Comparison of ENCODE assay signal across 8 mouse cellular contexts in the genomic region with DNA sequence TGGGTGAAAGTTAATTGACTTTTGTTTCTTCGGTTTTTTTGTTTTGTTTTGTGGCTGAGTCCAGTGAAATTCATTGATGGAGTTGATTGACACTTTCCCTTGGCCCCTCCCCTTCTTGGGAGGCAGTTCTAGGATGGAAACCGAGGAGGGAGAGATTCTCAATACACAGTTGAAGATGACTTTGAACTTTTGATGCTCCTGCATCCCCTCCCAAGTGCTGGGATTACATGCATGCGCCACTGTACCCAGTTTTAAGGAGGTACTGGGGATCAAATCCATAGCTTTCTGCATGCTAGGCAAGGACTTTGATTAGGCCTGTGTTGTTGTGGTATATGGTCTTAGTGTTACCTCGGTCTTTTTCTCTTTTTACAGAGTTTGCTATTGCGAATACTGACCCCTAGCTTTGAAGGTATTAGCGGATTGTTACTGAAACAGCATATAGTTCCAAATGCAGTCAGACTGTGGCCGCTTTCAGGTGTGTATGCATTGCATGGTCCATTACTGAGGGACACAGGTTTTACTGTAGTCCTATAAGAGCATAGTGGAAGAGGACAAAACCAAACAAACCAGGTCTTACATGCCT. TPM values are rescaled to one million over a fixed set of nuclear protein-coding genes. Genes with fewer than 3 reads are reported as not detected.
DNase-seq lines count a peak whose midpoint lies in the region; ATAC-seq and TF ChIP-seq lines count a peak whose summit lies in the region.

No protein-coding gene starts in this region.

- TF ChIP-seq CTCF in CH12.LX (conservative IDR thresholded peaks at IDR 0.05 in 1 of 2, IDR thresholded peaks at IDR 0.05 in 1 of 2; ENCODE audit: low read depth in 2 of 2, low read length in 2 of 2) = peak in 1 of 2 experiments; percentile 53; a peak in 2 of 4 replicates

- peak; percentile 34 for TF ChIP-seq RAD21 in CH12.LX (IDR thresholded peaks at IDR 0.05; ENCODE audit: low read depth, low read length)

- 38% methylated on average over 7 of the region's 7 CpGs for WGBS in heart, embryonic 10.5 days
- 29% methylated on average over 7 of the region's 7 CpGs for WGBS in stomach, embryonic 16.5 days

- H3K9ac ChIP-seq in CH12.LX (ENCODE audit: insufficient read depth, low read depth) = peak overlapping the region; percentile 84
- H3K9ac ChIP-seq in stomach, embryonic 16.5 days (ENCODE audit: low read length) = peak overlapping the region; percentile 97

- peak overlapping the region; percentile 93 for H3K4me3 ChIP-seq in heart, embryonic 10.5 days
- H3K4me3 ChIP-seq in CH12.LX (replicated peaks in 1 of 3; ENCODE audit: low read depth in 2 of 3, low read length in 2 of 3, poor library complexity in 1 of 3) = peak overlapping the region; percentile 82 to 98 (median 98)
- peak overlapping the region; percentile 63 for H3K4me3 ChIP-seq in stomach, embryonic 16.5 days (replicated peaks; ENCODE audit: low read length)

- H3K79me2 ChIP-seq in CH12.LX (replicated peaks; ENCODE audit: control insufficient read depth, extremely low read depth, insufficient read depth, poor library complexity, severe bottlenecking) = peaks cover 11% of the 10 kb centered on the region

- H3K4me1 ChIP-seq in heart, embryonic 10.5 days = peaks cover 25% of the 10 kb centered on the region
- H3K4me1 ChIP-seq in CH12.LX (ENCODE audit: control insufficient read depth in 1 of 2, insufficient read depth in 2 of 2) = peaks cover 7 to 26% of the 10 kb centered on the region in 2 experiments
- peaks cover 15% of the 10 kb centered on the region for H3K4me1 ChIP-seq in stomach, embryonic 16.5 days (ENCODE audit: control insufficient read depth, insufficient read depth, low read length)

- H3K4me2 ChIP-seq in CH12.LX (ENCODE audit: insufficient read depth, low read depth, poor library complexity, severe bottlenecking) = peak overlapping the region; percentile 85
- H3K4me2 ChIP-seq in stomach, embryonic 16.5 days (ENCODE audit: low read depth, low read length) = peak overlapping the region; percentile 73

- no peak for TF ChIP-seq POLR2A in CH12.LX (IDR thresholded peaks at IDR 0.05; ENCODE audit: low read depth, low read length)

- H3K9me3 ChIP-seq in heart, embryonic 10.5 days = no peaks in the 10 kb centered on the region
- no peaks in the 10 kb centered on the region for H3K9me3 ChIP-seq in CH12.LX (replicated peaks; ENCODE audit: low read length)
- no peaks in the 10 kb centered on the region for H3K9me3 ChIP-seq in stomach, embryonic 16.5 days (replicated peaks; ENCODE audit: control insufficient read depth, low read length)

- H3K27me3 ChIP-seq in heart, embryonic 10.5 days (ENCODE audit: insufficient read depth, poor library complexity, severe bottlenecking) = no peaks in the 10 kb centered on the region
- no peaks in the 10 kb centered on the region for H3K27me3 ChIP-seq in CH12.LX (replicated peaks)
- H3K27me3 ChIP-seq in stomach, embryonic 16.5 days (ENCODE audit: control insufficient read depth, insufficient read depth, low read length) = no peaks in the 10 kb centered on the region

- TF ChIP-seq EP300 in CH12.LX (IDR thresholded peaks at IDR 0.05; ENCODE audit: low read length) = no peak

- dilution Hi-C loops in CH12.LX (cut with MboI; ENCODE audit: extremely low pct_ligation_motif_present, extremely low pct_unique_long_range_greater_than_20kb, low sequenced_read_pairs) = no loop called here

- peak overlapping the region; percentile 99 for H3K27ac ChIP-seq in heart, embryonic 10.5 days
- peak overlapping the region; percentile 62; the same call in 1 of the 2 replicates for H3K27ac ChIP-seq in CH12.LX (ENCODE audit: insufficient read depth, low read depth)
- H3K27ac ChIP-seq in stomach, embryonic 16.5 days (ENCODE audit: low read length) = peak overlapping the region; percentile 90

- in situ Hi-C loops in CH12.LX (cut with MboI; ENCODE audit: low pct_ligation_motif_present, low pct_unique_long_range_greater_than_20kb, low sequenced_read_pairs) = no loop called here

- peaks cover 33% of the 10 kb centered on the region for H3K36me3 ChIP-seq in heart, embryonic 10.5 days
- peaks cover 2 to 33% of the 10 kb centered on the region in 2 experiments for H3K36me3 ChIP-seq in CH12.LX (replicated peaks in 1 of 2; ENCODE audit: control insufficient read depth in 1 of 2, insufficient read depth in 1 of 2, low read length in 1 of 2)
- H3K36me3 ChIP-seq in stomach, embryonic 16.5 days (ENCODE audit: control insufficient read depth, insufficient read depth, low read length) = no peaks in the 10 kb centered on the region; the same call in 1 of the 2 replicates

- DNase-seq in heart, embryonic 10.5 days (ENCODE audit: low spot score) = no peak
- no peak for DNase-seq in heart, adult 8-10 months (ENCODE audit: low spot score)
- peak; percentile 58 for DNase-seq in CH12.LX (ENCODE audit: extremely low read depth)
- DNase-seq in liver = peak; percentile 29
- DNase-seq in right cerebral cortex, adult 18-20 months = no peak
- DNase-seq in left cerebral cortex, adult 11 months (ENCODE audit: low spot score) = no peak

- ATAC-seq in erythroblast, adult 5-6 weeks (replicated peaks; ENCODE audit: low FRiP score, poor library complexity, severe bottlenecking) = 0 out of 2 replicates have a peak, but pooled peaks have one; percentile 36
- ATAC-seq in stomach, embryonic 16.5 days (ENCODE audit: insufficient read depth, low FRiP score) = no peak

TF ChIP-seq in CH12.LX, 34 proteins besides CTCF, POLR2A, EP300 and RAD21 (continues in another document):
- TF ChIP-seq MAX (IDR thresholded peaks at IDR 0.05; ENCODE audit: low read length) = 0 out of 2 replicates have a peak, but pooled peaks have one; percentile 22
- no peak for TF ChIP-seq ETS1 (conservative IDR thresholded peaks at IDR 0.05; ENCODE audit: low read depth, low read length)
- no peak for TF ChIP-seq MEF2A (IDR thresholded peaks at IDR 0.05; ENCODE audit: borderline replicate concordance, low read depth, low read length)
- no peak for TF ChIP-seq SIN3A (IDR thresholded peaks at IDR 0.05; ENCODE audit: low read length)
- TF ChIP-seq GABPA (IDR thresholded peaks at IDR 0.05; ENCODE audit: insufficient replicate concordance, low read depth, low read length) = no peak
- 0 out of 2 replicates have a peak, but pooled peaks have one; percentile 22 for TF ChIP-seq E2F4 (IDR thresholded peaks at IDR 0.05; ENCODE audit: insufficient replicate concordance, low read depth, low read length)
- TF ChIP-seq UBTF (IDR thresholded peaks at IDR 0.05; ENCODE audit: low read depth, low read length) = no peak
- TF ChIP-seq SMC3 (IDR thresholded peaks at IDR 0.05; ENCODE audit: low read depth, low read length) = peak; percentile 38; the same call in 1 of the 2 replicates
- TF ChIP-seq TBP (conservative IDR thresholded peaks at IDR 0.05; ENCODE audit: low read depth, low read length) = no peak
- TF ChIP-seq CHD1 (IDR thresholded peaks at IDR 0.05; ENCODE audit: low read depth, low read length) = peak; percentile 76; the same call in 1 of the 2 replicates
- TF ChIP-seq USF1 (IDR thresholded peaks at IDR 0.05; ENCODE audit: low read depth, low read length) = no peak
- no peak for TF ChIP-seq RCOR1 (conservative IDR thresholded peaks at IDR 0.05; ENCODE audit: low read depth, low read length)
- TF ChIP-seq CHD2 (IDR thresholded peaks at IDR 0.05; ENCODE audit: low read length) = no peak
- TF ChIP-seq NELFE (IDR thresholded peaks at IDR 0.05; ENCODE audit: low read depth, low read length) = no peak
- TF ChIP-seq JUND (conservative IDR thresholded peaks at IDR 0.05; ENCODE audit: low read depth, low read length) = no peak

RNA-seq across cellular contexts. Expression of a gene that starts 3.5 kb away (rescaled TPM):
- polyA plus RNA-seq in heart, embryonic 10.5 days (2016; fragmentation: Nextera tagmentation; extraction: Ambion mirVana) = 57.4 and 63.0 TPM in 2 replicates
- total RNA-seq in heart, adult 8-10 months (2022) = 10 to 100 TPM; 86.9 to 99.5 (median 95.3) TPM
- total RNA-seq in CH12.LX (2012; rRNA removed) = 32.8 and 35.2 TPM in 2 replicates
- 20.8 and 21.2 TPM in 2 replicates for total RNA-seq in CH12.LX (2014; rRNA removed)
- 26.1 and 35.8 TPM in 2 replicates for polyA plus RNA-seq in CH12.LX (2012; ENCODE audit: insufficient read length, low read depth)
- 10.6 and 14.4 TPM in 2 replicates for total RNA-seq in erythroblast, adult 5-6 weeks (2015; ENCODE audit: low replicate concordance)
- 15.2 and 37.6 TPM in 2 replicates for total RNA-seq in erythroblast, adult 5-6 weeks (2017; ENCODE audit: low replicate concordance)
- 43.0 and 44.8 TPM in 2 replicates for polyA plus RNA-seq in stomach, embryonic 16.5 days (2015; fragmentation: Nextera tagmentation; extraction: Ambion mirVana)

RNA-seq across cellular contexts. Expression of a gene that starts 24.1 kb away (rescaled TPM):
- polyA plus RNA-seq in heart, embryonic 10.5 days (2016; fragmentation: Nextera tagmentation; extraction: Ambion mirVana) = 32.9 TPM in 2 replicates
- 10 to 100 TPM; 71.5 to 75.9 (median 75.2) TPM for total RNA-seq in heart, adult 8-10 months (2022)
- total RNA-seq in CH12.LX (2012; rRNA removed) (51.1 and 60.7 TPM in 2 replicates), CH12.LX (2014; rRNA removed) (37.4 and 37.7 TPM in 2 replicates)
- 74.1 and 74.9 TPM in 2 replicates for polyA plus RNA-seq in CH12.LX (2012; ENCODE audit: insufficient read length, low read depth)
- 39.3 and 53.4 TPM in 2 replicates for total RNA-seq in erythroblast, adult 5-6 weeks (2015; ENCODE audit: low replicate concordance)
- total RNA-seq in erythroblast, adult 5-6 weeks (2017; ENCODE audit: low replicate concordance) = 78.6 and 121 TPM in 2 replicates
- 23.1 and 24.6 TPM in 2 replicates for polyA plus RNA-seq in stomach, embryonic 16.5 days (2015; fragmentation: Nextera tagmentation; extraction: Ambion mirVana)

RNA-seq across cellular contexts. Expression of a gene that starts 36.0 kb away (rescaled TPM):
- polyA plus RNA-seq in heart, embryonic 10.5 days (2016; fragmentation: Nextera tagmentation; extraction: Ambion mirVana) = 1,165 and 1,266 TPM in 2 replicates
- total RNA-seq in heart, adult 8-10 months (2022) = 100 to 1,000 TPM; 402 to 462 (median 427) TPM
- total RNA-seq in CH12.LX (2012; rRNA removed) (3,361 and 3,721 TPM in 2 replicates), CH12.LX (2014; rRNA removed) (2,646 and 2,709 TPM in 2 replicates)
- polyA plus RNA-seq in CH12.LX (2012; ENCODE audit: insufficient read length, low read depth) = 973 and 1,610 TPM in 2 replicates
- 279 and 298 TPM in 2 replicates for total RNA-seq in erythroblast, adult 5-6 weeks (2015; ENCODE audit: low replicate concordance)
- 472 and 492 TPM in 2 replicates for total RNA-seq in erythroblast, adult 5-6 weeks (2017; ENCODE audit: low replicate concordance)
- 1,046 and 1,463 TPM in 2 replicates for polyA plus RNA-seq in stomach, embryonic 16.5 days (2015; fragmentation: Nextera tagmentation; extraction: Ambion mirVana)

RNA-seq across cellular contexts. Expression of a gene that starts 51.0 kb away (rescaled TPM):
- polyA plus RNA-seq in heart, embryonic 10.5 days (2016; fragmentation: Nextera tagmentation; extraction: Ambion mirVana) = 0.76 and 1.5 TPM in 2 replicates
- total RNA-seq in heart, adult 8-10 months (2022) = 1 to 10 TPM in 2 of 4 experiments, under 1 TPM in 2; 0.52 to 1.7 (median 0.89) TPM
- 0.08 TPM in 1 of 2 replicates, not detected in the other for total RNA-seq in CH12.LX (2012; rRNA removed)
- not detected in 2 replicates for total RNA-seq in CH12.LX (2014; rRNA removed)
- not detected in 2 replicates for polyA plus RNA-seq in CH12.LX (2012; ENCODE audit: insufficient read length, low read depth)
- not detected in 2 replicates for total RNA-seq in erythroblast, adult 5-6 weeks (2015; ENCODE audit: low replicate concordance)
- not detected in 2 replicates for total RNA-seq in erythroblast, adult 5-6 weeks (2017; ENCODE audit: low replicate concordance)
- polyA plus RNA-seq in stomach, embryonic 16.5 days (2015; fragmentation: Nextera tagmentation; extraction: Ambion mirVana) = 2.2 and 3.4 TPM in 2 replicates

Comparison
In these comparisons a context has a peak if more than half of its experiments do, and no peak if none do; other contexts are left out.
1. DNase-seq: peak in CH12.LX (single experiment) and liver (single experiment); none in heart, embryonic 10.5 days (single experiment), heart, adult 8-10 months (single experiment), right cerebral cortex, adult 18-20 months (single experiment) and left cerebral cortex, adult 11 months (single experiment).
2. RNA of a gene that starts 36.0 kb away (total RNA-seq): 2,646 to 3,721 TPM in CH12.LX; 279 to 492 TPM in erythroblast, adult 5-6 weeks and 402 to 462 TPM in heart, adult 8-10 months; every median in the first group is over 4 times any median in the second.
3. Peak in every context shown above with its lines, with median percentiles within 50 percentile points of each other: H3K27ac ChIP-seq and H3K4me3 ChIP-seq.